Mouse (Mus musculus): ENCODE measurements around the gene Rpl36-ps4.
A peak's percentile ranks its signal among the peaks of the same experiment; 100 is the strongest.

The Rpl36-ps4 gene

GRCm38 (mm10) chr17:87920677-87921076, at the start of gene Rpl36-ps4:
Gene Rpl36-ps4, plus strand, starts transcription at chr17:87920977.
- no peak for DNase-seq (ENCODE audit: extremely low read depth, insufficient read length, low spot score)

GRCm38 (mm10) chr17:87871461-87872126, 49.2 kb upstream of the Rpl36-ps4 start:
- no peak for DNase-seq (ENCODE audit: extremely low read depth, insufficient read length, low spot score)

- no peak for DNase-seq (ENCODE audit: extremely low read depth, insufficient read length, low spot score)
Observed at GRCm38 (mm10) chr17:87872286-87872685, 48.5 kb upstream of the Rpl36-ps4 start.

GRCm38 (mm10) chr17:87873456-87873855, 47.3 kb upstream of the Rpl36-ps4 start:
- no peak for DNase-seq (ENCODE audit: extremely low read depth, insufficient read length, low spot score)

GRCm38 (mm10) chr17:87873943-87874342, 46.8 kb upstream of the Rpl36-ps4 start:
- no peak for DNase-seq (ENCODE audit: extremely low read depth, insufficient read length, low spot score)

- DNase-seq (ENCODE audit: extremely low read depth, insufficient read length, low spot score): no peak
Observed at GRCm38 (mm10) chr17:87875346-87875920, 45.3 kb upstream of the Rpl36-ps4 start.

GRCm38 (mm10) chr17:87876295-87877000, 44.3 kb upstream of the Rpl36-ps4 start:
- no peak for DNase-seq (ENCODE audit: extremely low read depth, insufficient read length, low spot score)

GRCm38 (mm10) chr17:87877207-87878073, 43.3 kb upstream of the Rpl36-ps4 start:
- peak; percentile 24 for DNase-seq (ENCODE audit: extremely low read depth, insufficient read length, low spot score)

GRCm38 (mm10) chr17:87878556-87879483, 42.0 kb upstream of the Rpl36-ps4 start:
- no peak for DNase-seq (ENCODE audit: extremely low read depth, insufficient read length, low spot score)

- no peak for DNase-seq (ENCODE audit: extremely low read depth, insufficient read length, low spot score)
Observed at GRCm38 (mm10) chr17:87879484-87880225, 41.1 kb upstream of the Rpl36-ps4 start.

GRCm38 (mm10) chr17:87882594-87882993, 38.2 kb upstream of the Rpl36-ps4 start:
- DNase-seq (ENCODE audit: extremely low read depth, insufficient read length, low spot score): no peak

GRCm38 (mm10) chr17:87897175-87897574, 23.6 kb upstream of the Rpl36-ps4 start:
- no peak for DNase-seq (ENCODE audit: extremely low read depth, insufficient read length, low spot score)

GRCm38 (mm10) chr17:87900677-87901076, 20.1 kb upstream of the Rpl36-ps4 start:
- DNase-seq (ENCODE audit: extremely low read depth, insufficient read length, low spot score): no peak

- DNase-seq (ENCODE audit: extremely low read depth, insufficient read length, low spot score): no peak
Observed at GRCm38 (mm10) chr17:87901163-87901562, 19.6 kb upstream of the Rpl36-ps4 start.

- DNase-seq (ENCODE audit: extremely low read depth, insufficient read length, low spot score): no peak
Observed at GRCm38 (mm10) chr17:87903213-87903612, 17.6 kb upstream of the Rpl36-ps4 start.

GRCm38 (mm10) chr17:87903725-87904124, 17.1 kb upstream of the Rpl36-ps4 start:
- DNase-seq (ENCODE audit: extremely low read depth, insufficient read length, low spot score): no peak

- peak; percentile 21 for DNase-seq (ENCODE audit: extremely low read depth, insufficient read length, low spot score)
Observed at GRCm38 (mm10) chr17:87915386-87915785, 5.4 kb upstream of the Rpl36-ps4 start.

GRCm38 (mm10) chr17:87918121-87918520, 2.7 kb upstream of the Rpl36-ps4 start:
- no peak for DNase-seq (ENCODE audit: extremely low read depth, insufficient read length, low spot score)

- no peak for DNase-seq (ENCODE audit: extremely low read depth, insufficient read length, low spot score)
Observed at GRCm38 (mm10) chr17:87934326-87934725, 13.5 kb downstream of the Rpl36-ps4 start.
